Mouse (Mus musculus) T-cell, adult 2 months (primary cell): ENCODE results near the gene Spen.
A peak's percentile ranks its signal among the peaks of the same experiment; 100 is the strongest.
"Not testable (repeated sequence)": the region's sequence is repeated elsewhere in the genome, so short reads cannot be mapped to it uniquely, and the experiment has no call there.

ENCODE experiments used
- DNase-seq: peaks from one replicate; pipeline ENCODE4 v3.0.0; 2022; ENCODE audit warnings: low spot score

Spen gene

GRCm38 (mm10) chr4:141559131-141559897, 20.9 kb upstream of the Spen start:
- peak; percentile 80 for DNase-seq

GRCm38 (mm10) chr4:141558658-141559057, 20.3 kb upstream of the Spen start:
- peak; percentile 9 for DNase-seq

- DNase-seq: not testable (repeated sequence)
Measured at GRCm38 (mm10) chr4:141556163-141556562, 17.8 kb upstream of the Spen start.

- DNase-seq: not testable (repeated sequence)
Measured at GRCm38 (mm10) chr4:141554255-141554865, 16.0 kb upstream of the Spen start.

GRCm38 (mm10) chr4:141552484-141552883, 14.1 kb upstream of the Spen start:
- DNase-seq: no peak

- DNase-seq: peak; percentile 14
Measured at GRCm38 (mm10) chr4:141547299-141547698, 8.9 kb upstream of the Spen start.

- DNase-seq: peak; percentile 84
Measured at GRCm38 (mm10) chr4:141546334-141547200, 8.2 kb upstream of the Spen start.

GRCm38 (mm10) chr4:141545743-141546333, 7.4 kb upstream of the Spen start:
- peak; percentile 100 for DNase-seq

GRCm38 (mm10) chr4:141545071-141545742, 6.8 kb upstream of the Spen start:
- peak; percentile 22 for DNase-seq

- no peak for DNase-seq
Measured at GRCm38 (mm10) chr4:141544536-141544935, 6.1 kb upstream of the Spen start.

GRCm38 (mm10) chr4:141543593-141543992, 5.2 kb upstream of the Spen start:
- no peak for DNase-seq

GRCm38 (mm10) chr4:141541851-141542250, 3.5 kb upstream of the Spen start:
- no peak for DNase-seq

GRCm38 (mm10) chr4:141540844-141541243, 2.4 kb upstream of the Spen start:
- no peak for DNase-seq

GRCm38 (mm10) chr4:141539213-141539767, 893 bp upstream of the Spen start:
- DNase-seq: no peak

GRCm38 (mm10) chr4:141537706-141538407, 540 bp downstream of the Spen start:
- DNase-seq: peak; percentile 46

- DNase-seq: peak; percentile 25
Measured at GRCm38 (mm10) chr4:141537226-141537610, 1.2 kb downstream of the Spen start.

GRCm38 (mm10) chr4:141536291-141537225, 1.8 kb downstream of the Spen start:
- DNase-seq: peak; percentile 23

- peak; percentile 35 for DNase-seq
Measured at GRCm38 (mm10) chr4:141534947-141535680, 3.3 kb downstream of the Spen start.

GRCm38 (mm10) chr4:141530979-141531378, 7.4 kb downstream of the Spen start:
- DNase-seq: no peak
